Mouse (Mus musculus) stomach, embryonic 16.5 days (tissue): Measurements from ENCODE around the gene 1500011B03Rik. TPM values are rescaled to one million over a fixed set of nuclear protein-coding genes. Genes with fewer than 3 reads are reported as not detected.
"Not testable (repeated sequence)": the region's sequence is repeated elsewhere in the genome, so short reads cannot be mapped to it uniquely, and the experiment has no call there.

Experiments used
- ATAC-seq: fragments of 200-750 bp; cut with Nextera tagmentation; 2 replicates; pipeline ENCODE4 v1.8.0; 2017; ENCODE audit warnings: moderate number of reproducible peaks, moderate TSS enrichment; ENCODE audit not compliant: insufficient read depth, low FRiP score
- H3K27ac ChIP-seq: fragments of 300-500 bp; sonication (generic); 2 replicates; pipeline ENCODE4 v1.5.1; 2014; ENCODE audit warnings: low read length
- H3K27me3 ChIP-seq: fragments of 300-500 bp; sonication (generic); 2 replicates; pipeline ENCODE4 v1.6.1; 2014; ENCODE audit warnings: low read length, control low read depth, mixed read lengths; ENCODE audit not compliant: control insufficient read depth, insufficient read depth
- H3K36me3 ChIP-seq: fragments of 300-500 bp; sonication (generic); 2 replicates; pipeline ENCODE4 v1.6.1; 2014; ENCODE audit warnings: low read length; ENCODE audit not compliant: control insufficient read depth, insufficient read depth
- H3K4me1 ChIP-seq: fragments of 300-500 bp; sonication (generic); 2 replicates; pipeline ENCODE4 v1.6.1; 2014; ENCODE audit warnings: low read length, control low read depth, mixed read lengths; ENCODE audit not compliant: control insufficient read depth, insufficient read depth
- H3K4me2 ChIP-seq: fragments of 300-500 bp; sonication (generic); 2 replicates; pipeline ENCODE4 v1.6.1; 2014; ENCODE audit warnings: low read depth, low read length, mixed read lengths
- H3K4me3 ChIP-seq: fragments of 300-500 bp; sonication (generic); replicated peaks from 2 replicates; pipeline ENCODE4 v1.5.1; 2014; ENCODE audit warnings: mild to moderate bottlenecking, low read length
- H3K9ac ChIP-seq: fragments of 300-500 bp; sonication (generic); 2 replicates; pipeline ENCODE4 v1.6.1; 2014; ENCODE audit warnings: low read length
- H3K9me3 ChIP-seq: fragments of 300-500 bp; sonication (generic); replicated peaks from 2 replicates; pipeline ENCODE4 v1.6.1; 2016; ENCODE audit warnings: low read length, control low read depth; ENCODE audit not compliant: control insufficient read depth
- WGBS: fragments of 180-500 bp; shearing (Covaris S2); extraction: QIAGEN DNeasy Blood & Tissue Kit; methylation state at CpG from one replicate; pipeline ENCODE4 v1.1.7; 2014; 5-methylcytosine and 5-hydroxymethylcytosine counted together
- polyA plus RNA-seq: library from polyadenylated mRNA; unstranded; fragments of >200 nt; fragmentation: Nextera tagmentation; extraction: Ambion mirVana; gene quantifications from 2 replicates; pipeline ENCODE4 v1.2.1, GENCODE M21; 2015

The 1500011B03Rik gene
- polyA plus RNA-seq = 66.8 and 71.8 TPM in 2 replicates

GRCm38 (mm10) chr5:114822796-114823688, at the start of gene 1500011B03Rik:
1500011B03Rik (minus strand) TSS chr5:114823468.
- peak; percentile 86; the same call in 1 of the 2 replicates for ATAC-seq
- Histone ChIP-seq H3K4me3 (peak within 1 kb of the TSS; percentile 78), H3K4me2 (peak within 1 kb of the TSS; percentile 55), H3K27ac (peak within 1 kb of the TSS; percentile 81), H3K36me3 (no peaks in the 10 kb centered on the region), H3K27me3 (no peaks in the 10 kb centered on the region), H3K9ac (peak within 1 kb of the TSS; percentile 87), H3K9me3 (0 out of 2 replicates have a peak, but pooled peaks cover 7% of the 10 kb centered on the region), H3K4me1 (no peaks in the 10 kb centered on the region)
- WGBS = 9% methylated on average over 53 of the region's 53 CpGs

GRCm38 (mm10) chr5:114865279-114865678, 42.0 kb upstream of the 1500011B03Rik start:
- peaks cover 11% of the 10 kb centered on the region for H3K9me3 ChIP-seq
- H3K4me2 ChIP-seq = no peak overlapping the region
- ATAC-seq = no peak
- no peaks in the 10 kb centered on the region for H3K27me3 ChIP-seq
- no peak overlapping the region for H3K4me3 ChIP-seq
- 86% methylated on average over 12 of the region's 12 CpGs for WGBS
- no peak overlapping the region for H3K9ac ChIP-seq
- H3K4me1 ChIP-seq = no peaks in the 10 kb centered on the region
- no peak overlapping the region for H3K27ac ChIP-seq
- H3K36me3 ChIP-seq = no peaks in the 10 kb centered on the region

GRCm38 (mm10) chr5:114864813-114865212, 41.5 kb upstream of the 1500011B03Rik start:
- H3K9ac ChIP-seq = no peak overlapping the region
- H3K9me3 ChIP-seq = peaks cover 11% of the 10 kb centered on the region
- H3K4me1 ChIP-seq = no peaks in the 10 kb centered on the region
- no peak overlapping the region for H3K4me2 ChIP-seq
- H3K4me3 ChIP-seq = no peak overlapping the region
- no peaks in the 10 kb centered on the region for H3K27me3 ChIP-seq
- WGBS = 83% methylated on average over 7 of the region's 7 CpGs
- H3K36me3 ChIP-seq = no peaks in the 10 kb centered on the region
- no peak overlapping the region for H3K27ac ChIP-seq
- no peak for ATAC-seq

- Histone ChIP-seq H3K4me1 (no peaks in the 10 kb centered on the region), H3K9me3 (no peaks in the 10 kb centered on the region), H3K9ac (no peak overlapping the region), H3K27me3 (no peaks in the 10 kb centered on the region), H3K4me3 (no peak overlapping the region), H3K4me2 (no peak overlapping the region), H3K27ac (no peak overlapping the region), H3K36me3 (no peaks in the 10 kb centered on the region)
- no peak for ATAC-seq
- WGBS = 54% methylated on average over 6 of the region's 6 CpGs
These were observed 38.5 kb upstream of the 1500011B03Rik start for GRCm38 (mm10) chr5:114861730-114862129.

- Histone ChIP-seq H3K4me3 (peak overlapping the region; percentile 29), H3K27me3 (no peaks in the 10 kb centered on the region), H3K27ac (no peak overlapping the region), H3K9me3 (no peaks in the 10 kb centered on the region), H3K4me2 (peak overlapping the region; percentile 53), H3K9ac (peak overlapping the region; percentile 53; the same call in 1 of the 2 replicates), H3K4me1 (no peaks in the 10 kb centered on the region), H3K36me3 (no peaks in the 10 kb centered on the region)
- 4% methylated on average over 18 of the region's 18 CpGs for WGBS
- ATAC-seq = no peak
These were observed 36.0 kb upstream of the 1500011B03Rik start for GRCm38 (mm10) chr5:114859253-114859652.

GRCm38 (mm10) chr5:114858582-114858981, 35.3 kb upstream of the 1500011B03Rik start, which contains the start of gene Gm9936:
Gm9936 (minus strand) TSS chr5:114858682.
- no peaks in the 10 kb centered on the region for H3K27me3 ChIP-seq
- H3K9me3 ChIP-seq = no peaks in the 10 kb centered on the region
- no peaks in the 10 kb centered on the region for H3K4me1 ChIP-seq
- H3K4me2 ChIP-seq = peak within 1 kb of the TSS; percentile 53
- H3K9ac ChIP-seq = peak within 1 kb of the TSS; percentile 53; the same call in 1 of the 2 replicates
- no peak within 1 kb of the TSS for H3K27ac ChIP-seq
- no peaks in the 10 kb centered on the region for H3K36me3 ChIP-seq
- H3K4me3 ChIP-seq = peak within 1 kb of the TSS; percentile 29
- no peak for ATAC-seq
- WGBS = 74% methylated on average over 12 of the region's 12 CpGs

GRCm38 (mm10) chr5:114853364-114853763, 30.1 kb upstream of the 1500011B03Rik start, which contains the start of gene 4930519G04Rik:
4930519G04Rik (plus strand) TSS chr5:114853664.
- WGBS = 75% methylated on average over 3 of the region's 5 CpGs
- H3K4me1 ChIP-seq, H3K36me3 ChIP-seq, H3K4me3 ChIP-seq, ATAC-seq, H3K27ac ChIP-seq, H3K9ac ChIP-seq, H3K9me3 ChIP-seq, H3K27me3 ChIP-seq, H3K4me2 ChIP-seq: not testable (repeated sequence)

GRCm38 (mm10) chr5:114851565-114852236, 28.4 kb upstream of the 1500011B03Rik start:
- Histone ChIP-seq H3K9ac (no peak overlapping the region), H3K9me3 (no peaks in the 10 kb centered on the region), H3K27ac (no peak overlapping the region), H3K4me2 (no peak overlapping the region), H3K4me1 (no peaks in the 10 kb centered on the region), H3K4me3 (no peak overlapping the region), H3K36me3 (no peaks in the 10 kb centered on the region), H3K27me3 (no peaks in the 10 kb centered on the region)
- WGBS = 79% methylated on average over 20 of the region's 20 CpGs
- ATAC-seq = no peak

- H3K27me3 ChIP-seq, H3K36me3 ChIP-seq, H3K4me3 ChIP-seq, H3K27ac ChIP-seq, H3K4me2 ChIP-seq, H3K9me3 ChIP-seq, H3K9ac ChIP-seq, ATAC-seq, H3K4me1 ChIP-seq: not testable (repeated sequence)
- WGBS = 87% methylated on average over 2 of the region's 2 CpGs
These were observed 21.1 kb upstream of the 1500011B03Rik start for GRCm38 (mm10) chr5:114844371-114844770.
